Mouse (Mus musculus) cerebellum, adult 9-10 months (tissue): ENCODE measurements around the gene Nanos2.

ENCODE experiments used
- DNase-seq: peaks from one replicate; pipeline ENCODE4 v3.0.0; 2022

Gene Nanos2

GRCm38 (mm10) chr7:18987100-18987499 lies at the start of gene Nanos2:
Gene Nanos2 (plus strand): TSS chr7:18987400.
- DNase-seq: no peak

DNA sequence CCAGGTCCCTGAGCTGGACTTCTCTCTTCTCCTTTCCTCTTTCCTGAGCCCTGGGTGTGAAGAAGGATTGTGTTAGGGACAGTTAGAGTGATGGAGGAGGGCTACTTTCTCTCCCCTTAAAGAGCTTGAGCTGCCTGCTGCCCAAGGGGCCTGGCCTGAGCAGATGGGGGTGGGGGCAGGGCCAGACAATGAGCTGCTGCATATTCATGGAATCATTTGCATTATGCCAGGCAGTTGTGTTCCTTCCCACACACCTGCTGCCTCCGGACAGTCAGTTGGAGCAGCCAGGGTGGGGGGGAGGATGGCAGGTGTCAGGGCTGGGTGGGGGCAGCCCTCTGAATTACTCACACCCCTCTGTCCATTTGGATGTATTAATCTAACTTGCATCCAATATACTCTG lies 44.8 kb upstream of the Nanos2 start:
- no peak for DNase-seq

- no peak for DNase-seq
These were observed 44.4 kb upstream of the Nanos2 start for GRCm38 (mm10) chr7:18942815-18943214.

DNA sequence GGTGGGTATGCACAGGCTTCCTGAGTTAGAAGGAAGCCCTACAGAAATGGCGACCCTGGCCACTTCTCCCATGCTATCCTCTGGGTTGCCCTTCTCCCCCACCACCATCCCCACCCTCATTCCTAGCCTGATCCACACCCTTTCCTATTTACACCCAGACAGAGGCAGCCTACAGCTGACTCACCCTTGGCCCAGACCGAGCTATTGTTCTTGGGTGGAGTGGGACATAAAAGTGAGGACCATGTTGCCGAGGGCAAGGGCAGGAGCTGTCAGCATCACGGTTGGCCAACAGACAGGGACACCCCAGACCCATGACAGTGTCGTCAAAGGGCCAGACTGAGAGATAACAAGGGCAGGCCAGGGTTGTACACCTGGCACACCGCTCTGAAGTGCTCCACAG lies 39.0 kb upstream of the Nanos2 start:
- no peak for DNase-seq

- no peak for DNase-seq
These were observed 37.2 kb upstream of the Nanos2 start for GRCm38 (mm10) chr7:18949781-18950522.

DNA sequence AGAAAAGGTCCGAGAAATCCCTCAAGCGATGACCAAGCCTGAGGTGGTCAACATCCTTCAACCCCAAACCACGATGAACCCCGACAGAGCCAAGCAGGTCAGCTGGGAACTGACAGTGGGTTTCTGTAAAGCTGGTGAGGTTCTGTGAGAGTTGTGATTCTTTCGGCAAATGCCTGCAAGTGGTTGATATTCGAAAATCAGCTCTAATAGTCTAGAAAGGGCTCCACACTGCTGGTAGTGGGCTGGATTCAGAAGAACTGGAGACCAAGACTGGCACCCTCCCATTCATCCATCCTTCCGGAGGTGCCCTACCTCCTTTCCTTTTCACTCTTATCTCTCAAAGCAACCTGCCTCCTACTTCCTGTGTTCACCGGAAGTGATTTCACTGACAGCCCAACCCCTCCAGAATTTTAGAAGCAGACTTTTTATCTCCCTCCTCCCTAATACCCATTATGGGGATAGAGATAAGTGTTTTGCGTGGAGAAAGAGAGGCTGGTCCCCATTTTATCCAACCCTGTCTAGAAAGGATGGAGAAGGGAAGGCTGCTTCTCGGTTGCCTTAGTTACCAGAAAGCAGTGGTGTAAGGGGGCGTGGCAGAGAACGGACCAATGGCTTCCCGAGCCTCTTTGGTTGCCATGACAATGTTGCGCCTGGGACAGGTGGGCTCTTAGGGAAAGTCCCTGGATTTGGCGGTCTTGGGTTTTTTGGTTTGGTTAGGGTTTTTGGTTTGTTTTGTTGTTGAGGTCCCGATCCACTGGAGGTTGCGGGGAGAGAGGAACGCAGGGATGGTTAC lies 36.5 kb upstream of the Nanos2 start:
- DNase-seq: no peak

DNA sequence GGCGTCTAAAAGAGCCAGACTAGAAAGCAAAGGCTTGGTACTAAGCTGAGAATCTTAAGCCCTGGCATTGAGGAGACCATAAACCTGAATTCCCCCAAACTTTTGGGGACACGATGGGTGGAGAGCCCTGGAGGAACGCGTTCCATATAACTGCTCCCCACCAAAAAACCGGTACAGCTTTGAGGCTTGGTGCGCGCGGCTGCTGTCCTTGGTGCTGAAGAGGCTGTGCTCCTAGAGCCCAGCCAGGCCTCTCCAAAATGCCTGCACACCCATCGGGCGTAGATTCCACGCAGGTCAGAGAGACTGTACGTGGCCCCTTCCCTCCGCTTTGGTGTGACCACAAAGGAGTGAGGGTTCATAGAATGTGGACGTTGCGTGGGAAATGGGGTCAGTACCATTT lies 35.8 kb upstream of the Nanos2 start:
- DNase-seq: no peak

DNA sequence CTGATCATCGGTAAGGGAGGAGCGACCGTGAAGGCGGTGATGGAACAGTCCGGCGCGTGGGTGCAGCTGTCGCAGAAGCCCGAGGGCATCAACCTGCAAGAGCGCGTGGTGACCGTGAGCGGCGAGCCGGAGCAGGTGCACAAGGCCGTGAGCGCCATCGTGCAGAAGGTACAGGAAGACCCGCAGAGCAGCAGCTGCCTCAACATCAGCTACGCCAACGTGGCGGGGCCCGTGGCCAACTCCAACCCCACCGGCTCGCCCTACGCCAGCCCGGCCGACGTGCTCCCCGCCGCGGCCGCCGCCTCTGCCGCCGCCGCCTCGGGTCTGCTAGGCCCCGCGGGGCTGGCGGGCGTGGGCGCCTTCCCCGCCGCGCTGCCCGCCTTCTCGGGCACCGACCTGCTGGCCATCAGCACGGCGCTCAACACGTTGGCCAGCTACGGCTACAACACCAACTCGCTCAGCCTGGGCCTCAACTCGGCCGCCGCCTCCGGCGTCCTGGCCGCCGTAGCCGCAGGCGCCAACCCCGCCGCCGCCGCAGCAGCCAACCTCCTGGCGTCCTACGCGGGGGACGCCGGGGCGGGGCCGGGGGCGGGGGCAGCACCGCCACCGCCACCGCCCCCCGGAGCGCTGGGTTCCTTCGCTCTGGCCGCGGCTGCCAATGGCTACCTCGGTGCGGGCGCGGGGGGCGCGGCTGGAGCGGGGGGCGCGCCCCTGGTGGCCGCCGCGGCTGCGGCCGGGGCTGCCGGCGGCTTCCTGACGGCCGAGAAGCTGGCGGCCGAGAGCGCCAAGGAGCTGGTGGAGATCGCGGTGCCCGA lies 29.4 kb upstream of the Nanos2 start:
- peak; percentile 73 for DNase-seq

DNA sequence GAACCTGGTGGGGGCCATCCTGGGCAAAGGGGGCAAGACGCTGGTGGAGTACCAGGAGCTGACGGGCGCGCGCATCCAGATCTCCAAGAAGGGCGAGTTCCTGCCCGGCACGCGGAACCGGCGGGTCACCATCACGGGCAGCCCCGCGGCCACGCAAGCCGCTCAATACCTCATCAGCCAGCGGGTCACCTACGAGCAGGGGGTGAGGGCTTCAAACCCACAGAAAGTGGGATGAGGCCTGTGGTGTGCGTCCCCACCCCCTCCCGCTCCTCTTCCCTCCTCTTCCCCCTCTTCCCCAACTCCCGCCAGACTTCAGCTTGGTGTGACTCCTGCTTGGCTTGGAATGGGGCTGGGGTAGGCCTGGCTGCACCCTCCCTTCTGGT lies 28.8 kb upstream of the Nanos2 start:
- DNase-seq: peak; percentile 63

- peak; percentile 48 for DNase-seq
These were observed 27.8 kb upstream of the Nanos2 start for GRCm38 (mm10) chr7:18959446-18959845.

DNA sequence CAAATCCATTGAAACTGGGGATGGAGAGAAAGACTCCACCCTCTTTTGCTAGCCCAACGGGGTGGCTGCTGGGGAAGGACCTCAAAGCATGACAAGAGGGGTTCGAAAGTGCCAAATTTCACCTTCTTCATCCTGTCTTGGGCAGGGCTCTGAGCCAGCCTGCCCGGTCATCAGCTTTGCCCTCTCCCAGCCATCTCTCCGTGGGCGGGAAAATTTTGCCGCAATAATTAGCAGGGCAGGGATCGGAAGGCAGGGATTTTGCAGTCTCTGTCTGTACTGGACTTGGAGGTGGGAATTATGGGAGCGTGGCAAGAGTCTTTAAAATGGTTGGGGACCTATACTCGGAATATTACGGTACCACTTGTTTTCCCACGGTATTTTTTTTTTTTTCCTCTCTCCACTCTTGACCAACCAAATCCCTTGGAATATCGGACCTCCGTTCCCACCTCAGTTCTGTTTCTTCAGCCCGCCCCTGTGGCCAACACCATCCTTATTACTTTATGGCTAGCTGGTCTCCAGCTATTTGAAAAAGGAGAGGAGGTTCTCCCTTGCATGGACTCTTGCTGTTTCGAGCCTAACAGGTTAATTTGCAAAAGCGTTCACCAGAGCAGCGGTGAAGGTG lies 24.9 kb upstream of the Nanos2 start:
- no peak for DNase-seq

DNA sequence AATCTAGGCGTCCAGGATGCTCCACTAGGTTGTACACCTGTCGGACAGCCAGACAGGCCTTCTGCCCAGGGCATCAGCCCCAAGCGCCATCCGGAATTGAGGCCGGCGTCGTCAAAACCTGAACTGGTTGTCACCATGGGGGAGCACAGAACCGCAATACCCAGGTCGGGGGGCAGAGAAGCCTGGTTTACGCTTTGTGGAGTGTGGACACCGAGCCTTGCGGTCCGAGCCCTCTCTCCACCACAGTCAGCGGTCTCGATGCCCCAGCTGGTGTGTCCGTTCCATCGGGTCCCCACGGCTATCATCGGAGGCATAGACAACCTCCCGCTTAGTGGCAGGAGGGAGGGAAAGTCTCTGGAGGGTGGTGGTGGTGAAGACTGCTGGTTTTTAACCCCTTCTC lies 24.4 kb upstream of the Nanos2 start:
- no peak for DNase-seq

- no peak for DNase-seq
These were observed 23.8 kb upstream of the Nanos2 start for GRCm38 (mm10) chr7:18963294-18963843.

DNA sequence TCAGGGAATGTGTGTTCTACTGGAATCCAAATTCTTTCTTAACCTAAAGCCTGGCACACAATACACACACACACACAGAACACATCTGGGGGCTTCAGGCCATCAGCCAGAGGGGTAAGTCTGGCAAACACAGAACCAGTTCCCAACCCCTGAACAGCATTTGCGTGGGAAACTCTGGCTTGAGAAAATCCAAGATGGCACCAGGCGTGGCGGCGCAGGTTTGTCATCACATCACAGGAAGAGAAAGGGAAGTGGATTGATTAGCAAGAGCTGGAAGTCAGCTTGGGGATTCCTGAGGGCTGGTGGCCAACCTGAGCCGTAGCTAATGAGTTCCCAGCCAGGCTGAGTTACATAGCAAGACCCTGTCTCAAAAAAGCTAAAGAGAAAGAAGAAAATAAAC lies 21.9 kb upstream of the Nanos2 start:
- DNase-seq: no peak

DNA sequence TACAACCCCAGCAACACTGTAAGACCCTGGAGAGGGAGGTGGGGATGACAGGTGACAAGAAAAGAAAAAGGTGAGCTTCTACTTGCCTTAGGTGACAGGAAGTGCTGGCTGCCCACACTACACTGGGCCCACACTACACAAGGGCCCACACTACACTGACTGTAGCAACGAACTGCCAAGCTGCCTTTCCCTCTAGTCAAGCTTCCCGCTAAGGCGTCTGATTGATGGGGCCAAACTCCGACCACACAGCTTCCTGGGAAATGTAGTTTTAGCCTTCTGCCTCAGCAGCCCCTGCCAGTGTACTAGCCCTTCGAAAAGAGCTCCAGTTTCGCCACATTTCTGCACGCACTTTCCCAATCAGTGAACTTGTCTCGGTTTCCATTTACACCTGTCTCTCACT lies 19.6 kb upstream of the Nanos2 start:
- DNase-seq: no peak

GRCm38 (mm10) chr7:18970956-18971355 lies 16.2 kb upstream of the Nanos2 start:
- no peak for DNase-seq

GRCm38 (mm10) chr7:18978381-18978780 lies 8.8 kb upstream of the Nanos2 start:
- no peak for DNase-seq

GRCm38 (mm10) chr7:18986503-18986902 lies 697 bp upstream of the Nanos2 start:
- peak; percentile 30 for DNase-seq

DNA sequence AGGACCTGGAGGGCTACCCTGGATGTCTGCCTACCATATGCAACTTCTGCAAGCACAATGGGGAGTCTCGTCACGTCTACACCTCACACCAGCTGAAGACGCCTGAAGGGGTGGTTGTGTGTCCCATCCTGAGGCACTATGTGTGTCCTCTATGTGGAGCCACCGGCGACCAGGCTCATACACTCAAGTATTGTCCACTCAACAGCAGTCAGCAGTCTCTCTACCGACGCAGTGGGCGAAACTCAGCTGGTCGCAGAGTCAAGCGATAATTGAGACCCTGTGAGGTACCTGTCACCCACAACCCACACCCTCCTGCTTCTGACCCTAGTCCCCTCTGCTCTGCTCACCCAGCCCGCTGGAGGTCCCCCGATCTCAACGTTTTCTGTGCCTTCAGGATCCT lies 547 bp downstream of the Nanos2 start:
- peak; percentile 55 for DNase-seq

DNA sequence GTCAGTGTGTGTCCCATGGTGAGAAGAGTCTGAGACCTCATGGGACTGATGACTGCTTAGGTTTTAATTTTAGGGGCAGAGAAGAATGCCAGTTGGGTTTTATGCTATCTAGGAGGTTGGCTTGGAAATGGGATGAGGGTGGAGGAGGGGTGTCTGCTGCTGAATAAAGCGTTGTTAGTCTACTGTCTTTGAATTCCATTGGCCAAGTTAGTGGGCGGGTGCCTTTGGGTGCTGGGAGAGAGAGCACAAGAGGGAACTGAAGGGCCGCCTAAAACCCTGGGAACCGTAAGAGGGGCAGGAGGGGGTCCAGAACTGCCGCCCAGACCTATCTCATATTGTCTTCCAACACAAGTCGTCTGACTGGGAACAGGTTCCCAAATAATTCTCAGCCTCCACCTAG lies 1.6 kb downstream of the Nanos2 start:
- peak; percentile 63 for DNase-seq

DNA sequence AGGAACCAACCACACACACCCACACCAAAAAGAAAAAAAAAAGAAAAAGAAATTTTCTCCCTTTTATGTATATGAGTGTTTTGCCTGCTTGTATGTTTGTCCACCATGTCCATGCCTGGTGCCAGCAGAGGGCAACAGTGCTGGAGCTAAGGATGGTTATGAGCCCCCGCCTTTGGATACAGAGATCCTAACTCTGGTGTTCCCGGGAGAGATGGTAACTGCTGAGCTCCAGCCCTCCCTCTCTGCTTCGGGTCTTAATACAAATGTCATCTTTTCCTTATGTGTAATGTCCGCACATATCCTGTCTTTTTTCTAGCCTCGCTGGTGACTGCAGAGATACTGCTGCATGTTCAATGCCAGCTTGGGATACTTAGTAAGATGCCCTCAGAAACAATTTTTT lies 2.8 kb downstream of the Nanos2 start:
- peak; percentile 82 for DNase-seq

GRCm38 (mm10) chr7:18990601-18991295 lies 3.5 kb downstream of the Nanos2 start, which contains the start of gene Mypop:
Gene Mypop (plus strand): TSS chr7:18991245.
- DNase-seq: peak; percentile 100
